Mouse (Mus musculus) adrenal gland, adult 18-20 months (tissue): ENCODE results near the gene Jarid2. TPM values are rescaled to one million over a fixed set of nuclear protein-coding genes. Genes with fewer than 3 reads are reported as not detected.

Experiments used
- DNase-seq, 2 experiments: peaks; one replicate each; pipeline ENCODE4 v3.0.0; 2021 to 2022; ENCODE audit warnings: low spot score in 2 of 2
- total RNA-seq, 2 experiments: library from RNA; stranded (reverse); gene quantifications; 1 replicate in 1 of 2; 2 replicates in 1 of 2; pipeline ENCODE4 v1.2.3; 2021

The Jarid2 gene
- total RNA-seq, 2 experiments from 2014 or later: 17.7 to 51.9 TPM

GRCm38 (mm10) chr13:44832866-44833265 lies 103.6 kb downstream of the Jarid2 start:
- DNase-seq: no peak

- no peak for DNase-seq
These were observed 104.1 kb downstream of the Jarid2 start for GRCm38 (mm10) chr13:44833353-44833752.

- no peak for DNase-seq
These were observed 108.2 kb downstream of the Jarid2 start for GRCm38 (mm10) chr13:44837445-44837844.

GRCm38 (mm10) chr13:44839866-44840835 lies 110.9 kb downstream of the Jarid2 start:
- DNase-seq: peak; percentile 57 to 67

GRCm38 (mm10) chr13:44851426-44851825 lies 122.2 kb downstream of the Jarid2 start:
- no peak for DNase-seq

GRCm38 (mm10) chr13:44852024-44852423 lies 122.8 kb downstream of the Jarid2 start:
- no peak for DNase-seq

GRCm38 (mm10) chr13:44865566-44865965 lies 136.3 kb downstream of the Jarid2 start:
- DNase-seq: no peak

- no peak for DNase-seq
These were observed 138.9 kb downstream of the Jarid2 start for GRCm38 (mm10) chr13:44868037-44868650.

- DNase-seq: peak; percentile 100
These were observed 140.3 kb downstream of the Jarid2 start for GRCm38 (mm10) chr13:44869418-44870119.

- DNase-seq: no peak
These were observed 147.5 kb downstream of the Jarid2 start for GRCm38 (mm10) chr13:44876799-44877198.

GRCm38 (mm10) chr13:44881001-44881400 lies 151.7 kb downstream of the Jarid2 start:
- no peak for DNase-seq

- DNase-seq: no peak
These were observed 156.9 kb downstream of the Jarid2 start for GRCm38 (mm10) chr13:44886221-44886620.

GRCm38 (mm10) chr13:44890612-44891011 lies 161.3 kb downstream of the Jarid2 start:
- no peak for DNase-seq

- no peak for DNase-seq
These were observed 162.8 kb downstream of the Jarid2 start for GRCm38 (mm10) chr13:44891813-44892730.

- DNase-seq: no peak
These were observed 166.9 kb downstream of the Jarid2 start for GRCm38 (mm10) chr13:44896211-44896610.

GRCm38 (mm10) chr13:44902299-44902698 lies 173.0 kb downstream of the Jarid2 start:
- DNase-seq: no peak

- no peak for DNase-seq
These were observed 174.1 kb downstream of the Jarid2 start for GRCm38 (mm10) chr13:44903416-44903815.

GRCm38 (mm10) chr13:44904271-44904670 lies 175.0 kb downstream of the Jarid2 start:
- no peak for DNase-seq

- DNase-seq: no peak
These were observed 176.9 kb downstream of the Jarid2 start for GRCm38 (mm10) chr13:44906141-44906540.

GRCm38 (mm10) chr13:44907702-44908101 lies 178.4 kb downstream of the Jarid2 start:
- peak in 1 of 2 experiments; percentile 37 for DNase-seq
